Mouse (Mus musculus): ENCODE results near the gene Pknox2.

Pknox2 gene

DNA sequence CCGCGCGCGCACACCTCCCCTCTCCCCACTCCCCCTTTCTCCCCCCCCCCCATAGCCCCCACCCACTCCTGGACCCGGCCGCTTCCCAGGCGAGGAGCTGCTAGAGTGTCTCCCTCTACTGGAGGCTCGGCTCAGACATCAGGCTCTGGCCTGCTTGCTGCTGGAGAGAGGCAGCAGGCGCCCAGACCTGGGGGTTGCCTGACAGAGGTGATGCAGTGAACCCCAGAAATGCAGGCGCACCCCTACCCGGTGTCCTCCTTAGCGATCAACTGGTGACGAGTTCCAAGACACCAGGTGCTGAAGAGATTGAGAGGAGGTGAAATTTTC lies at the start of gene Pknox2:
Gene Pknox2 (minus strand): TSS at position 49 of the 327 bp plus-strand sequence.
- no peak for DNase-seq (ENCODE audit: low spot score in 2 of 2)

DNA sequence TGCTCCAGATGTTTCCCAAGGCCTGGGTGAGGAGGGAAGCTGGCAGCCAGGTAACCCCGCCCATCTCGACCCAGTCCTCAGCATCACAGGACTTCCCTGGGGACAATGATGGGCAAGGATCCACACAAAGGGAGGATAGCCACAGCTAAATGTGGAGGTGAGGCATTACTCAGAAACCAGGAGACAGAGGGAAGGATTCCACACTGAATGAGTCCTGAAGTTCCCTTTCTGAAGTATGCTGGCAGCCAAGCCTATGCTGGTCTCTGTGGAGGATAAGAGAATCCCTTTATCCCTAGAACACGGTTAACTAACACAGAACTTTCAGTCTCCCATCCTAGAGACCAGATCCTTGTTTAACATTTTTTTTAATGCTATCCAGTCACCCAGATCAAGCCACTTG lies 40.8 kb upstream of the Pknox2 start:
- no peak for DNase-seq (ENCODE audit: low spot score in 2 of 2)

DNA sequence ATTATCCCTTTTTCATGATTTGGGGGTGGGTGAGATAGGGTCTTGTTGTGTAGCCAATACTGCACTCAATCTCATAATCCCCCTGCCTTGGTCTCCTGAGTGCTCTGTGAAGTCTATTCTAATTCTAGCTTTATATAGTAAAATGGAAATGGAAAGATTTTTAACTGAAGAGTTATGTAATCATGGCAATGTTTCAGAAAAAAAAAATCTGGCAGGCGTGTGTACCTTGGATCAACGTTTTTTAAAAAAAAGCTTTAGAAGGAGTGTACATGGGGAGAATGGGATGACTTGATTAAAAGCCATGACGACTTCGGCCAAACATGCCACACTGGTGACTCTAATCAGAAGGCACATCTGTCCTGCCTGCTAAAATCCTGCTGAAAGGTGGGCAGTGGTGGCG lies 40.2 kb upstream of the Pknox2 start:
- no peak for DNase-seq (ENCODE audit: low spot score in 2 of 2)

DNA sequence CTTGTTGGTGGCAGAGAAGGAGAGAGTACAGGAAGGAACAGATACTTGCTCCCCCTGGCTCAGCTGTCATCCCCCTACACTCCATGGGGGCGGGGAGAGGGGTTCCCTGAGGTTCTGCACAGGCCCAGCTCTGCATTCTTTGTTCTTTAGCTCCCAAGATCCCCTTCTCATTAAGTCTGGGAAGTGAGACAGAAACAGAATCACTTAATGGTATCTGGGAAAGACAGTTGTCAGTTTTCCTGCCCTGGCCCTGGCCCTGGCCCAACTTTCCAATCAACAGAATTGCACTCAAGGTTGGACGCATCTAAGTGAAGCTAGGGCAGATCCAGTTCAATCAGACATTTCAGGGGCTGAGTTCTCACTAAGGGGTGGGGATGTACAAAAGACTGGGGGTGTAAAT lies 36.0 kb upstream of the Pknox2 start:
- DNase-seq (ENCODE audit: low spot score in 2 of 2): no peak

DNA sequence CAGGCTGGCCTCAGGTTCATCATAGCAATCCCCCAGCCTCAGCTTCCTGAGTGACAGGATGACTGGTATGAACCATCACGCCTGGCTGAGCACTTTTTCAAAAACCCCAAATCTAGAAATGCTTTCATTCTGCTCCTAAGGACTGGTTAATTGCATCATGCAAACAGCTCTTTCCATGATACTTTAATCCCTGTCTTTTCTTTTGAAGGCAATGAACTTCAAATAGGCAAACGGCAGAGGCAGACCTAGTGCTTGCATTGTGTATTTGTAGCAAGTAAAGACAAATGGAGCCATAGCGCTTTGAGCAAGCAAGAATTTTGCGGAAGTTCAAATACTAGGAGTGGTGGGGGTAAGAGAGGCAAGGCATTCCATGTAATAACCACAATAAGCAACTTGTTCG lies 34.4 kb upstream of the Pknox2 start:
- DNase-seq (ENCODE audit: low spot score in 2 of 2): no peak

DNA sequence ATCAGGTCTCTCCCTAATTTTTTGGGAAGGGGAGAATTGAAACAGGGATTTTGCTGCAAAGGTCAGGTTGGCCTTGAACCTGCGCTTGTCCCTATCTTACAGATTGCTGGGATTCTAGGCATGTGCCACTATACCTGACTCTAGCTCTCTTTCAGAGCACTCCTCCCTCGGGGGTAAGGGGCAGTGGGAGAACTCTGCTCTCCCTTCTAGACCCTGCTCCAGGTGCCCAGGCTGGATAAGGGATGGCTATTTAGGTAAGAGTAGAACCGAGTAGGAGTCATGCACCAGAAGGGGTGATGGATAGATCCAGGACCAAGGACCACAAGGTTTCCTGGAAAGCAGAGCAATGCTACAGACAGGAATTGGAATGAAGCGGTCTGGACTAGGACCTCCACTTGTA lies 32.4 kb upstream of the Pknox2 start:
- no peak for DNase-seq (ENCODE audit: low spot score in 2 of 2)

DNA sequence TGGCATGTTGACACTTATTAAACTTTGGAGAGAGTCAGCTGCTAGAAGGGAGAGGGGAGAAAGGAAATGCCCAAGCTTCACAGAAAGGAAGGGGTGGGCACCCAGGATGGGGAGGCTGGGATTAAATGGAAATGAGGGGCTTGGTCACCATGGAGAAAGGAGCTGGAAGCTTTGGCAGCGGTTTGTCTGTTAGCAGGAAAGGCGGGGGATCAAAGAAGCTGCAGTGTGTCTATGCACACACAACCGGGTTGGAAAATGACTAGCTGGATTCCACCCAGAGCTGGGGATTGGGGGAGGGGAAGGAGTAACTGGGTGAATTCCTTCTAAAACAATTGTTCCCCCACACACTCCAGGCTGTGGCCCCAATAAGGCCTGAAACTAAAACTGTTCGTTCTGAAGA lies 31.7 kb upstream of the Pknox2 start:
- no peak for DNase-seq (ENCODE audit: low spot score in 2 of 2)

DNA sequence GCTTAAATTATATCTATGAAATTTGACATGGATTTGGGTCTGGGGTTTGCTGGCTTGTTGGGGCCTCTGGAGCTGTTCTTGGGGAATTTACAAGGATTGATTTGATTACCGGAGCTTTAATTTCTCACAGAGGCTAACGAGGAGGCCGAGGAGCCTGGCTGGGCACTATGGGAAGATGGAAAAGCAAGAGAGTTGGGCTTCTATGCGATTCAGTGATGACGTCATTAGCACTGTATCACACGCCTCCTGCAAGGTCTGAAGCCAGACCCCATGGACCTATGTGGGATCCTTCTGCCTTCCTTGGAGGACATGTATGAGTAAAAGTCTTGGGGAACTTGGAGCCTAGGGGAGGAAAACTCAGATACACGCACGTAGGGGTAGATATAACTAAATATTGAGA lies 30.3 kb upstream of the Pknox2 start:
- DNase-seq (ENCODE audit: low spot score in 2 of 2): no peak

DNA sequence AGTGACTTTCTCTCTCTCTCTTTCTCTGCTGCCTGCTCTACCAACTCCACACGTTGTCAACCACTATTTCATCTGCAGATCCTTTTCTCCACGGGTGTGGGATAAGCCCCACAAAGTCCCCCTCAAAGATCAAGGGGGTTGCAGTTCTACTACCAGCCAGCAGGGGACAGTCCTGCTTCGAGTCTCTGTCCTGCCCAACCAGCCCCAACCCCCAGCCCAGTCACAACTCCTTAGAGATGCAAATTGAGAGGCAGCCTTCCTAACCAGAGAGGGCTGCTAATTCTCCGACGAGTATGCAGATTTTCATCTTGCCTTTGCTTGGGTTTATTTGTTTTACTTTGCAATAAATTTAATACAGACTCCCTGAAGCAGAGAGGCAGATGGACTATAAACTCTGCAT lies 29.9 kb upstream of the Pknox2 start:
- DNase-seq (ENCODE audit: low spot score in 2 of 2): peak; percentile 37 to 41

DNA sequence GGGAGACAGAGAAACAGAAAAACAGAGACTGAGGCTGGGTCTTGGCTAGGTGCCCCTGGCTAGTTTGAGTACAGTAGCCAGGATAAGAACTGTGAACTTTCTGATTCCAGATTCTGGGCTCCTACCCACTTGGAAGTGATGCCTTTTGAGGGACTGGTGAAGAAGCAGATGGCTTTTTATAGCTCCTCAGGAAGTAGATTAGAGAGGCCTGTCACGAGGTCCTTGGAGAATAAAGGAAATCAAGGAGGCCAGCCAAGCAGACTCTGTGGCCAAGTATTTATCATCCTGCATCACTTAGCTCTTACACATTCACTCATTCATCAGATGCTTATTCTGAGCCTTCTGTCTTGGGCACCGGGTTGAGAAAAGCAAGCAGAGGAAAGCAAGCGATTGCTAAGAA lies 28.8 kb upstream of the Pknox2 start:
- DNase-seq (ENCODE audit: low spot score in 2 of 2): no peak

DNA sequence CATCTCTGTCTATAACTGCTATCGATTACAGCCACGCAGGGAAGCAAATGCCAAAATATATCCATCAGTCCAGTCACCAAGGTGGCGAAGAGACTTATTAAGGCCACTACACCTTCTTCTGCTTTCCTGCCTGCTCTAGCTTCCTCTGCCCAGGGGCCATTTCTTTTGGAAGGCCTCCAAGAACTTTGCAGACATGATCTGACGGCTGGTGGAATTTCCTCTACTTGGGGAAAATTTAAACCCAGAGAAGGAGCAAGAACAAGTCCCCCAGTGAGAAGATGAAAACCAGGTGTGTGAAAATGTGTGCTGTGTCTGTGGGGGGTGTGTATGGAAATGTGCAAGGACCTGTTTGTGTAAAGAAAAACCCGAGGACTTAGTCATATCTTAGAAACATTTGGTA lies 26.2 kb upstream of the Pknox2 start:
- DNase-seq (ENCODE audit: low spot score in 2 of 2): no peak

DNA sequence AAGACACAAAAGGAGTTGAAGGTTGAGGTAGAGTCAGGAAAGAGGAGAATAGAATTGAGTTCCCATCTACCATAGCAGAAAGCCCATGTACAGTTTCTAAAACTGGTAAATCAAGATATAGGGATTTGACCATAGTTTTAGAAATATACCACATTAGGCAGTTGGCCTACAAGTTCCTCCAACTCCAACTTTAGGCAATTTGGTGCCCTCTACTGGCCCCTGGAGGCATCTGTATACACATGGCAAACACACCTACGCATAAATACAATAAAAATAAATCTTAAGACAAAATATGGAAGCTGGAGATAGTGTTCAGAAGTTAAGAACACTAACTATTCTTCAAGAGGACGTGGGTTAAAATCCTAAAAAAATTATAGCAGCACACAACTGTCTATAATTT lies 19.7 kb upstream of the Pknox2 start:
- no peak for DNase-seq (ENCODE audit: low spot score in 2 of 2)

DNA sequence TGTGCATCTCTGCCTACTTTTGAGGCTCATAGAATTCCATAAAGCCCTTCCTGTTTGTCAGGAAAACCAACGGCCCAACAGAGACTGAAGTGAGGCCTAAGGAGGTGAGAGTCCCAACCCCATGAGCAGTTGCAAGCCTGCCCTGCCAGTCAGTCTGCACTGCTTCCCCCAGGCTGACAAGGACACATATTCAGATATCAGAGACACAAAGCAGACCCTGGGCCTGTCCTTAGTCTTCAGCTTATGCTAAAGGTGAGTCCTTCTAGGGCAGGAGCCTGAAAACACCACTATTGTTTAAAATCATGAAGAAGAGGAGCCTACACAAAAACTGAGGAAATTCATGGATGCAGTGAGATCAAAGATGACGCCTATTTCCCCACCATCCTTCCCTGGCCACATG lies 13.5 kb upstream of the Pknox2 start:
- no peak for DNase-seq (ENCODE audit: low spot score in 2 of 2)

DNA sequence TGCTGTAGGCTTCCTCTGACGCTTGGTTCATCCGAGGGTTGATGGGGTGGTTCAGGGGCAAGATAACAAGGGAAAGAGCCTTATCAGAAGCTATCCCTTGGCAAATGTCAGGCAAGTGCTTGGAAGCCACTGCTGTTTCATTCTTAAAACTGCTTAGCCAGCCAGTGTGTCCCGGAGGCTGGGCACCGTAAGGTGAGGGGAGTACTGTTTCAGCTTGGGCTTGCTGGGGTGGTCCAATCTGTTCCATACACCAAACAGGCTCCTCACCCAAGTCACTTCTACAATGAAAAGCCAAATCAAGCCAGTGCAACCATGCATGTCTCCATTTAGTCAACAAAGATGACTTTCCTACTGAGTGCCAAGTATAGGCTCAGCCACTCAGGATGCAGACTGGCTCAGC lies 679 bp upstream of the Pknox2 start:
- no peak for DNase-seq (ENCODE audit: low spot score in 2 of 2)

DNA sequence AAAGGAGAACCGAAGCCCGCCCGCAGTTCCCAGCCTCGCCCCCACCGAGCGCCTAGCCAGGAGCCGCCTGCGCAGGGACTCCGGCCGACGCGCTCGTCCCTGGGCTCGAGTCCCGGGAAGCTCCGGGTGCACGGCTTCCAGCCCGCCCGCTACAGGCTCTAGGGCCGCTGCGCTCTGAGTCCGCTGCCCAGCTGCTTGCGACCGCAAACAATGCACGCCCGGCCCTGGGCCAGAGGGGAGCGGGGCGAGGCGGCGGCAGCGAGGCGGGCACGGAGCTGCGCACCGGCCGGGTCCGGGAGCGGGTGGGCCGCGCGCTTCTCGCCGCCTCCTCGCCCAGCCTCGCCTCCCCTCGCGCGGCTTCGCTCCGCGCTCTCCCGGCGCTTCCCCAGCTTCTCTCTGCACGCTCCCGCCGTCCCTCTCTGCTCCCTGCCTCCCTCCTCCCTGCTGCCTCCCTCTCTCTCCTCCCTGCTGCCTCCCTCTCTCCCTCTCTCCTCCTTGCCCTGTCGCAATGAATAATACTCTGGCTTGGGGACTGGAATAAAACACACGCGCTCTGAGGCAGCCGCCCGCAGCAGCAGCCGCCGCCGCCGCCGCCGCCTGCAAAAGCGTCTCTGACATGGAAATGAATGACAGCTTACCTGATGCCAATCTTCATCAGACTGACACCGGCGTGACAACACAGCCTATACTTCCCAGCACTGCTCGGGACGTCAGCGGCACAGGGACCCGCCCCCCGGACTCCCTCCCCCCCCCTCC lies 426 bp downstream of the Pknox2 start:
- no peak for DNase-seq (ENCODE audit: low spot score in 2 of 2)

DNA sequence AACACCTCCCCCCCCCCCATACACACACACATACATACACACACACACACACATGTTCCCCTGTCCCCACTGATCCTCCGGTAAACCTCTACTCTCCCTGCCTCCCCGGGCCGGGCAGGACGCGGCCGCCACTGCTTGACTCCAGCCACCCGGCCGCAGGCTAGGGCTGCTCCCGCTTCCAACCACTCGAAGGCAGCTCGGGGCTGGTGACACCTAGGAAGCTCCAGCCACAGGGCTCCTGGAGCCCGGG lies 929 bp downstream of the Pknox2 start:
- DNase-seq (ENCODE audit: low spot score in 2 of 2): no peak

DNA sequence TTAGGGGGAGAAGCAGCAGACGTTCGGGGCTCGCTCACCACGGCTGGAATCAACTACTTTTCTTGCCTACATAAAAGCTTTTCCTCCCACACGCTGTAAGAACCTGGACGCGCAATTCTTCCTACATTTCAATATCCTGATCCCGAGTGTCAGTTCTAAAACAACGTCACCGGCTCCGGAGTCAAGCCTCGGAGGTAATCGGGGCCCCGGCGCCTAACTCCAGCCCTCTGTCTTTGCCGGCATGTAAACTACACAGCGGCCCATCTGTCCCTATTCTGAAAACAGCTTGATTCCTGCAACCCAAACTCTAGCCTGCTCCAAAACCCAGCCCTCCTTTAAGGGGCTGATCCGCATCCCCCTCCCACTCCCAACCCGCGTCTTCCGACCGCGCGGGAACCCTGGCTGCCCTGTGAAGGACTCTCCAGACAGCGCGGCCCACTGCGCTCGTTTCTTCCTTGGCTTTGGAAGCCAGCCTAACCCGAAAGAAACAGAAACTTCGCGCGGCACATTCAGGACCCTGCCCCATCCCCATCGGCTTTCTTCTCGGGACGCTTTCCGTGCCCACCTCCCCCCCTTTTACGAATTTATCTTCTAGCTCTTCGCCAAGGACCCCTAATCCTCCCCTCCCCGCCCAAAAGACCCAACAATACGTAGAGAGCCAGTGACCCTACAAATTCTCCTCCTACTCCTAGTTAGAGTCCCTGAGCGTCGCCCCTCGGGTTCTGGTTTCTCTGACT lies 1.4 kb downstream of the Pknox2 start:
- no peak for DNase-seq (ENCODE audit: low spot score in 2 of 2)

DNA sequence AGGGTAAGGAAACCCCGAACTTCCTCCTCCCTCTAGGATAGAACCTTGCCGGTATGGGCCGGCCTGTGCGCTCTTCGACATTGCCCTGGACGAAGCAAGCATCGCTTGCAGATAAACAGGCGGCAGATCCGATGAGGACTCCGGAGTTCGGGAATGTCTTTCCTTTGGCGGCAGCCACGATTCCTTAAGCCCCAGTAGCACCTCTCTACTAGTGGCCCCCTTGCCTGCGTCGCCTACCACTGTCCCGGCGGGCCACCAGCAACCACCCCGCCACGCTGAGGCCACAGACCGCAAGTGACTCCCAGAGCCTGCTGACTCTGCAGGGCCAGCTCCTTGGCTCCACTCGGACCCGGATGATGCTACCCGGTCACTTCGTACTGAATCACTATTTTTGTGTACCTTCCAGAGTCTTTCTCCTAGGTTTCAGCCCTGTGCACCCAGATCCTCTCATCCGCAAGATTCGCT lies 2.0 kb downstream of the Pknox2 start:
- DNase-seq (ENCODE audit: low spot score in 2 of 2): no peak

DNA sequence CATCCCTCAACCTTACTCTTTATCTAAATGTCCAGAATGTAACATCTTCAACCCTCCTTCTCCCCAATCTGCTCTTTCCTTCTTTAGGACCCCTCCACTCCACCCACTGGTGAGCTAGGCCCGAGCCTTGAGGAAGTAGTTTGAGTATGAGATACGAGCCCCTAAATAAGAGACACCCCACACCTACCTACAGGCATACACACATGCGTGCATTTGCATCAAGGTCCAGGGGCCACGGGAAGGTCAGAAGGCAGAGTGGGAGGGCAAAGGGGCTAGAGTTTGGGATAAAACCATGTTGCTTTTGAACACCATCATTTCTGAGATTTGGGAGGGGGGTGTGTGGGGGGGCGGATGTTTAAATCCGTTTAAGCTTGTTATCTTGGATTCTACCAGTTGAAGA lies 2.5 kb downstream of the Pknox2 start:
- DNase-seq (ENCODE audit: low spot score in 2 of 2): no peak

DNA sequence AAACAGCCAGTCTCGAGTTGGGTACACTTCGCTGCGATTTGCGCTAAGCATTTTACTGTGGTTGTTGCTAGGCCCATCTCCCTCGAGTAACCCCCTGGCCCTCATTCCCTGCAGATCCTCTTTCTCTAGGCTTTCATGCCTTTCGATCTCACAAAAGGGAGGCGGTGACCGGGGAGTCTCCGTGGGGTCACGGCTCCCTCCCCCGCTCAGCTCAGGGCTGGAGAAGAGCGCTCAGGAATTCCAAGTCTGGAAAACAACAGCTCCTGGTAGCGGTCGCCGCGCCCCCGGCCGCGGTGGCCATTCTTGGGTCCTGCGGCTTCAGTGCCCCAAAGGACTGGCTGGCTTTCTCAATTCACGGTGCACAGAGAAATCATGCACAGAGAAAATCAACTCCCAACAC lies 3.0 kb downstream of the Pknox2 start:
- no peak for DNase-seq (ENCODE audit: low spot score in 2 of 2)

DNA sequence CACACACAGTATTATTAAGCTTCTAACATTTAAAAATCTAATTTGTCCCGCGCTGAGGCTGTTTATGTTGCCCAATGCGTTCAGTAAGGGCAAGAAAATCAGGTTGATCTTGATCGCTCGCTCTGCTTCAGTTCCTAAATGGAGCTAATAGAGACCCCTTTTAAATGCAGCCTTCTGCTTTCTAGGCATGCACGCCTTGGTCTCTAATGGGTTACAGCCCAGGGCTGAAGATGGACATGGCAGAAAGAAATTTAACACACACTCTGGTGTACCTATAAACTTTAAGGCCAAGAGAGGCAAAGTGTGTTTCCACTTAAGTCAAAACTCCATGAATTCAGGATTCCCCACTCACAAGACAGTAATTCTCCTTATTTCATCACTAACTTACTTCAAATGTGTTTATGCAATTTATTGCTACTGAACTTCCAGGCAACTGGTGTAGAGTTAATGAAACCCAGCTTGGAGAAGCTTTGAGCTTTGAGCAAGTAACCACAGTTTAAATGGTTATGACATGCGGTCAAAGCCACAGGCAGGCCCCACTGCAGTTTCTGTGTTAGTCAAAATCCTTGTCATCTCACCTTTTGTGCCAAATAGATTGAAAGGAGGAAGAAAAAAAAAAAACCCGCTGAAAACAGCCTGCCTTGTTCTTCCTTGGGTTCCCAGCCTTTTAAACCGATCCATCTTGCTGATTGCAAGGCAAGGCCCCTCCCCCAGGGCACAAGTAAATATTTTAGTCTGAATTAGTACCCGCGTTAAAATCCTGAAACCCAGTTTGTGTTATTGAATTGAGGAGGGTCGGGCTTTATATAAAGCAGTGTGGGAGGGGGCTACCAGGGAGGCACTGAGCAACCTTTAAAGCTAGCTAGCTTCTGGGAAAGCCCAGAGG lies 3.9 kb downstream of the Pknox2 start:
- DNase-seq (ENCODE audit: low spot score in 2 of 2): no peak

DNA sequence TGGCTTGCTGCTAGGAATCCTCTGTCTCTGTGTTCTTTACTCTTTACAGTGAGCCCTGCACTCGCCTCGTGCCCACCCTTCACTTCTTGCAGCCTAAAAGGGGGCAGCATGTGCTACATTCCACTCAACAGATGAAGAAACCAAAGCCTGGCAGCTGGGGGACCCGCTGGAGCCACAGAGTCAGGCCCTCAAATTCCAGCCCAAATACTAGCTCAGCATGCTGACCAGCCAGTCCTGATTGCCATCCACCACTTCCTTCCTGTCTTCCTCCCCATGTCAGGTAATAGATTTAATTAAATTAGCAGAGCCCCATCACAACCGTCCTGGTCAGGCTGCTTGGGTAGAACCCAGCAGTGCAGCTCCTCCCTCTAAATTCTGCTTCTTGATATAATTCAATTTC lies 5.1 kb downstream of the Pknox2 start:
- DNase-seq (ENCODE audit: low spot score in 2 of 2): no peak

Measured in spleen, postnatal 36 days (tissue).